In the genomic region with DNA sequence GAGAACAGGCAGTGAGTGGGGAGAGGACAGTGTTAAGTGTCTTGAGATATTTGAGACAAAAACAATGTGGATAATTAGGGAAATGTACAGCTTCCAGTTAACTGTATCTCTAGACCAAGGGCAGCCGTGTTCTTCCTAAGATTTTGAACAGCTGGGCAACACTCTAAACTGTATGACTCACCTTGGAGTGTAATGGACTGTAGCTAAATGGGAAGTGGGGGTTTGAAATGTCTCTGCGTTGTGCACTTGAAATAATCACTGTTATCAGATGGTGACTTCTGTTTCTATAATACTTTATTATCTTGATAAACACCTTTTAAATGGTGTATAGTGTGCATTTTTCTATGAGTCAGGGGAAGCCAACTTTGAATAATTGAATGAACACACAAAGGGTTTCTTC, we compare ENCODE assay signal across 33 mouse cellular contexts. TPM values are rescaled to one million over a fixed set of nuclear protein-coding genes. Genes with fewer than 3 reads are reported as not detected.
DNase-seq lines count a peak whose midpoint lies in the region; ATAC-seq and TF ChIP-seq lines count a peak whose summit lies in the region.
"Had no signal": no experiment of that assay in that cellular context is flagged by ENCODE, and none has a peak within 500 bp of the region (broad histone marks: within the 10 kb centered on the region; RNA-seq: fewer than 3 reads in every experiment).

No protein-coding gene starts in this region.

- H3K4me1 ChIP-seq in forebrain, postnatal 0 days (ENCODE audit: insufficient read depth), result no peaks in the 10 kb centered on the region
- peaks cover 16% of the 10 kb centered on the region; the same call in 1 of the 2 replicates for H3K4me1 ChIP-seq in forebrain, embryonic 15.5 days
- peaks cover 29% of the 10 kb centered on the region for H3K4me1 ChIP-seq in midbrain, embryonic 13.5 days (replicated peaks)
- H3K4me1 ChIP-seq in midbrain, embryonic 10.5 days, result peaks cover 36% of the 10 kb centered on the region
- peaks cover 3% of the 10 kb centered on the region; the same call in 1 of the 2 replicates for H3K4me1 ChIP-seq in midbrain, postnatal 0 days (ENCODE audit: insufficient read depth, low read length)
- H3K4me1 ChIP-seq: liver, embryonic 15.5 days had no signal

- H3K27me3 ChIP-seq in forebrain, postnatal 0 days (ENCODE audit: insufficient read depth, low read length), result no peaks in the 10 kb centered on the region
- no peaks in the 10 kb centered on the region for H3K27me3 ChIP-seq in forebrain, embryonic 15.5 days
- no peaks in the 10 kb centered on the region for H3K27me3 ChIP-seq in midbrain, embryonic 13.5 days
- H3K27me3 ChIP-seq in midbrain, embryonic 10.5 days (ENCODE audit: low read depth, poor library complexity, severe bottlenecking), result no peaks in the 10 kb centered on the region
- H3K27me3 ChIP-seq in midbrain, postnatal 0 days (ENCODE audit: insufficient read depth, low read length), result no peaks in the 10 kb centered on the region
- H3K27me3 ChIP-seq: CH12.LX; embryonic facial prominence, embryonic 12.5 days; limb, embryonic 12.5 days had no signal

- TF ChIP-seq CTCF in forebrain, postnatal 0 days (IDR thresholded peaks at IDR 0.05; ENCODE audit: low read depth), result no peak
- TF ChIP-seq CTCF in midbrain, postnatal 0 days (IDR thresholded peaks at IDR 0.05), result no peak

- no peaks in the 10 kb centered on the region for H3K36me3 ChIP-seq in forebrain, postnatal 0 days (ENCODE audit: insufficient read depth)
- no peaks in the 10 kb centered on the region for H3K36me3 ChIP-seq in forebrain, embryonic 15.5 days
- H3K36me3 ChIP-seq in midbrain, embryonic 13.5 days, result no peaks in the 10 kb centered on the region
- no peaks in the 10 kb centered on the region for H3K36me3 ChIP-seq in midbrain, embryonic 10.5 days
- no peaks in the 10 kb centered on the region for H3K36me3 ChIP-seq in midbrain, postnatal 0 days (ENCODE audit: insufficient read depth, low read length)
- H3K36me3 ChIP-seq: embryonic facial prominence, embryonic 12.5 days; forebrain, embryonic 10.5 days; limb, embryonic 12.5 days; liver, embryonic 15.5 days had no signal

- 59% methylated on average over 2 of the region's 2 CpGs for WGBS in forebrain, postnatal 0 days
- 53% methylated on average over 2 of the region's 2 CpGs for WGBS in forebrain, embryonic 15.5 days
- 87% methylated on average over 2 of the region's 2 CpGs for WGBS in midbrain, embryonic 13.5 days
- whole genome bisulfite sequencing in midbrain, embryonic 10.5 days, result 82% methylated on average over 2 of the region's 2 CpGs
- WGBS in midbrain, postnatal 0 days, result 73% methylated on average over 2 of the region's 2 CpGs

- ATAC-seq in forebrain, postnatal 0 days, result no peak
- ATAC-seq in forebrain, embryonic 15.5 days (replicated peaks), result no peak
- ATAC-seq in midbrain, embryonic 13.5 days, result no peak
- no peak for ATAC-seq in midbrain, postnatal 0 days (ENCODE audit: low FRiP score)
- ATAC-seq: forebrain, embryonic 16.5 days; intestine, postnatal 0 days had no signal

- H3K27ac ChIP-seq in forebrain, postnatal 0 days (ENCODE audit: low read depth, low read length), result no peak overlapping the region
- no peak overlapping the region for H3K27ac ChIP-seq in forebrain, embryonic 15.5 days (replicated peaks)
- H3K27ac ChIP-seq in midbrain, embryonic 13.5 days, result no peak overlapping the region
- H3K27ac ChIP-seq in midbrain, embryonic 10.5 days (replicated peaks), result no peak overlapping the region
- H3K27ac ChIP-seq in midbrain, postnatal 0 days (ENCODE audit: low read depth, low read length), result no peak overlapping the region
- H3K27ac ChIP-seq: embryonic facial prominence, embryonic 12.5 days; forebrain, embryonic 10.5 days; left cerebral cortex, adult 2 months; limb, embryonic 12.5 days; liver, embryonic 15.5 days; stomach, postnatal 0 days had no signal

- H3K4me3 ChIP-seq in forebrain, postnatal 0 days (ENCODE audit: low read depth, low read length), result 0 out of 2 replicates have a peak overlapping the region, but pooled peaks have one; percentile 0
- no peak overlapping the region for H3K4me3 ChIP-seq in forebrain, embryonic 15.5 days
- no peak overlapping the region for H3K4me3 ChIP-seq in midbrain, embryonic 13.5 days (replicated peaks)
- no peak overlapping the region for H3K4me3 ChIP-seq in midbrain, embryonic 10.5 days
- peak overlapping the region; percentile 53; the same call in 1 of the 2 replicates for H3K4me3 ChIP-seq in midbrain, postnatal 0 days (ENCODE audit: low read depth, low read length)
- H3K4me3 ChIP-seq: embryonic facial prominence, embryonic 12.5 days; forebrain, embryonic 10.5 days; limb, embryonic 12.5 days; liver, embryonic 15.5 days; myocyte had no signal

- peak overlapping the region; percentile 16 for H3K4me2 ChIP-seq in forebrain, postnatal 0 days (ENCODE audit: low read depth)
- H3K4me2 ChIP-seq in forebrain, embryonic 15.5 days (replicated peaks), result no peak overlapping the region
- H3K4me2 ChIP-seq in midbrain, embryonic 13.5 days (replicated peaks), result peak overlapping the region; percentile 16
- H3K4me2 ChIP-seq in midbrain, postnatal 0 days (ENCODE audit: low read depth, low read length, poor library complexity, severe bottlenecking), result peak overlapping the region; percentile 57
- H3K4me2 ChIP-seq: embryonic facial prominence, embryonic 12.5 days; limb, embryonic 12.5 days; liver, embryonic 15.5 days; lung, embryonic 14.5 days had no signal

- H3K9me3 ChIP-seq in forebrain, postnatal 0 days (ENCODE audit: low read length), result no peaks in the 10 kb centered on the region
- no peaks in the 10 kb centered on the region for H3K9me3 ChIP-seq in forebrain, embryonic 15.5 days
- H3K9me3 ChIP-seq in midbrain, embryonic 13.5 days, result no peaks in the 10 kb centered on the region
- H3K9me3 ChIP-seq in midbrain, embryonic 10.5 days (replicated peaks), result no peaks in the 10 kb centered on the region
- H3K9me3 ChIP-seq in midbrain, postnatal 0 days (ENCODE audit: low read length), result no peaks in the 10 kb centered on the region
- H3K9me3 ChIP-seq: embryonic facial prominence, embryonic 12.5 days; forebrain, embryonic 10.5 days; limb, embryonic 12.5 days; liver, embryonic 15.5 days had no signal

- no peak overlapping the region for H3K9ac ChIP-seq in forebrain, postnatal 0 days
- H3K9ac ChIP-seq in forebrain, embryonic 15.5 days (replicated peaks), result no peak overlapping the region
- H3K9ac ChIP-seq in midbrain, embryonic 13.5 days (replicated peaks), result no peak overlapping the region
- H3K9ac ChIP-seq in midbrain, postnatal 0 days (replicated peaks; ENCODE audit: low read length, poor library complexity, severe bottlenecking), result no peak overlapping the region
- H3K9ac ChIP-seq: embryonic facial prominence, embryonic 12.5 days; limb, embryonic 12.5 days; liver, embryonic 15.5 days; lung, embryonic 14.5 days had no signal

- DNase-seq in forebrain, postnatal 0 days, result no peak
- no peak for DNase-seq in midbrain, embryonic 10.5 days (ENCODE audit: low spot score)
- DNase-seq in brain, adult 2 months (ENCODE audit: low read depth, low spot score), result peak; percentile 43
- DNase-seq in midbrain, postnatal 0 days (ENCODE audit: low spot score), result no peak
- no peak for DNase-seq in c-Kit-positive CD71-positive TER-119-positive erythroid progenitor cells, embryonic 14.5 days (ENCODE audit: low spot score)
- DNase-seq in retina, postnatal 1 day, result no peak
- DNase-seq: adrenal gland, adult 2 months; adrenal gland, postnatal 36 days; cerebellum, adult 11 months; cerebellum, adult 9-10 months; embryo, embryonic 11 days; gastrocnemius, postnatal 10 days; heart, postnatal 14 days; kidney, adult 9 months; kidney, postnatal 10 days; lung, embryonic 14.5 days; lung, postnatal 14 days; right cerebral cortex, adult 18-20 months; spleen, adult 18-20 months; thymus, adult 18-20 months; thymus, postnatal 25 days had no signal

RNA-seq across cellular contexts. Expression of a gene that starts 4.7 kb away (rescaled TPM):
- total RNA-seq in forebrain, postnatal 0 days (2014; rRNA removed), result 116 and 127 TPM in 2 replicates
- polyA plus RNA-seq in forebrain, postnatal 0 days (2015; fragmentation: Nextera tagmentation; extraction: Ambion mirVana), result 80.0 and 92.8 TPM in 2 replicates
- polyA plus RNA-seq in forebrain, embryonic 15.5 days (2015; fragmentation: Nextera tagmentation; extraction: Ambion mirVana), result 73.4 and 76.1 TPM in 2 replicates
- 78.4 and 82.4 TPM in 2 replicates for polyA plus RNA-seq in midbrain, embryonic 13.5 days (2015; fragmentation: Nextera tagmentation; extraction: Ambion mirVana)
- 8.9 and 16.7 TPM in 2 replicates for polyA plus RNA-seq in midbrain, embryonic 10.5 days (2016; fragmentation: Nextera tagmentation; extraction: Ambion mirVana)
- 101 and 110 TPM in 2 replicates for total RNA-seq in midbrain, postnatal 0 days (2014; rRNA removed)
- 84.4 and 89.3 TPM in 2 replicates for polyA plus RNA-seq in midbrain, postnatal 0 days (2015; fragmentation: Nextera tagmentation; extraction: Ambion mirVana)
- total RNA-seq: CH12.LX had no signal

Comparison
In these comparisons a context has a peak if more than half of its experiments do, and no peak if none do; other contexts are left out.
1. H3K4me3 ChIP-seq: peak in forebrain, postnatal 0 days (single experiment) and midbrain, postnatal 0 days (single experiment); none in forebrain, embryonic 15.5 days (single experiment), midbrain, embryonic 13.5 days (single experiment) and midbrain, embryonic 10.5 days (single experiment).